Mouse (Mus musculus) forebrain, embryonic 11.5 days (tissue): ENCODE measurements around the gene Fez2. TPM values are rescaled to one million over a fixed set of nuclear protein-coding genes. Genes with fewer than 3 reads are reported as not detected.

Experiments used
- polyA plus RNA-seq: library from polyadenylated mRNA; unstranded; fragments of >200 nt; fragmentation: Nextera tagmentation; extraction: Ambion mirVana; gene quantifications from 2 replicates; pipeline ENCODE4 v1.2.1, GENCODE M21; 2014

Gene Fez2
- polyA plus RNA-seq, 1 experiment from 2014 or later, result 35.7 TPM

Other genes with a start within 250 kb of the Fez2 start
- gene Crim1, start 217.9 kb downstream of the Fez2 start, polyA plus RNA-seq, result 2.7 and 3.7 TPM in 2 replicates
- gene Vit, start 89.9 kb upstream of the Fez2 start, polyA plus RNA-seq, result 3.4 and 3.8 TPM in 2 replicates